Mouse (Mus musculus) myocyte (in vitro differentiated cells): ENCODE measurements at regions not wholly inside any gene's neighbourhood (a gene's known extent, or its start where the extent isn't known, plus 50 kb on each side); places are given as distances from the start of the nearest gene placed in this dataset.

Experiments
- H3K27me3 ChIP-seq: one replicate; pipeline ENCODE4 v1.6.1; 2011; ENCODE audit not compliant: control insufficient read depth, insufficient read depth, insufficient read length
- H3K36me3 ChIP-seq: one replicate; pipeline ENCODE4 v1.6.1; 2011; ENCODE audit not compliant: control insufficient read depth, insufficient read depth
- H3K4me2 ChIP-seq: one replicate; pipeline ENCODE4 v1.6.1; 2011; ENCODE audit warnings: low read depth, control low read depth
- H3K4me3 ChIP-seq: one replicate; pipeline ENCODE4 v1.5.1; 2011; ENCODE audit warnings: mild to moderate bottlenecking, control low read depth, moderate library complexity
- H3K79me2 ChIP-seq: one replicate; pipeline ENCODE4 v1.6.1; 2011; ENCODE audit not compliant: control insufficient read depth, insufficient read depth
- H3ac ChIP-seq: one replicate; pipeline ENCODE4 v1.6.1; 2011; ENCODE audit not compliant: control insufficient read depth, insufficient read length
- CEBPB ChIP-seq: IDR thresholded peaks from 2 replicates; pipeline ENCODE4 v1.6.1; 2011; ENCODE audit warnings: mild to moderate bottlenecking, moderate library complexity; ENCODE audit not compliant: poor library complexity, insufficient read depth, severe bottlenecking
- E2F4 ChIP-seq: IDR thresholded peaks from one replicate; pipeline ENCODE4 v1.6.1; 2011; ENCODE audit warnings: mild to moderate bottlenecking, control low read depth, moderate library complexity; ENCODE audit not compliant: insufficient read depth
- MAX ChIP-seq: IDR thresholded peaks from one replicate; pipeline ENCODE4 v1.6.1; 2011; ENCODE audit warnings: low read depth, mild to moderate bottlenecking, control low read depth
- MYOD1 ChIP-seq, 3 experiments: IDR thresholded peaks; one replicate each; pipeline ENCODE4 v1.6.1; 2011; ENCODE audit warnings: control low read depth in 2 of 3, low read depth in 2 of 3, mild to moderate bottlenecking in 2 of 3, moderate library complexity in 1 of 3; ENCODE audit not compliant: insufficient read length in 2 of 3, control insufficient read depth in 1 of 3
- MYOG ChIP-seq, 3 experiments: IDR thresholded peaks; one replicate each; pipeline ENCODE4 v1.6.1; 2011; ENCODE audit warnings: control low read depth in 2 of 3, low read depth in 2 of 3, mild to moderate bottlenecking in 2 of 3; ENCODE audit not compliant: insufficient read length in 2 of 3, control insufficient read depth in 1 of 3, insufficient read depth in 1 of 3
- POLR2A ChIP-seq: IDR thresholded peaks from one replicate; pipeline ENCODE4 v1.6.1; 2011; ENCODE audit warnings: low read depth, mild to moderate bottlenecking, control low read depth, moderate library complexity; ENCODE audit not compliant: insufficient read length
- POLR2AphosphoS2 ChIP-seq: IDR thresholded peaks from one replicate; pipeline ENCODE4 v1.6.1; 2011; ENCODE audit warnings: low read depth, control low read depth; ENCODE audit not compliant: insufficient read length
- REST ChIP-seq: IDR thresholded peaks from one replicate; pipeline ENCODE4 v1.6.1; 2011; ENCODE audit warnings: mild to moderate bottlenecking, control low read depth, moderate library complexity; ENCODE audit not compliant: insufficient read depth, insufficient read length
- SRF ChIP-seq: IDR thresholded peaks from one replicate; pipeline ENCODE4 v1.6.1; 2011; ENCODE audit warnings: low read depth; ENCODE audit not compliant: control insufficient read depth, insufficient read length
- TCF12 ChIP-seq: IDR thresholded peaks from one replicate; pipeline ENCODE4 v1.6.1; 2011; ENCODE audit warnings: mild to moderate bottlenecking, control low read depth; ENCODE audit not compliant: poor library complexity, insufficient read depth, severe bottlenecking
- TCF3 ChIP-seq: IDR thresholded peaks from one replicate; pipeline ENCODE4 v1.6.1; 2011; ENCODE audit warnings: low read depth, control low read depth; ENCODE audit not compliant: insufficient read length
- USF1 ChIP-seq: IDR thresholded peaks from one replicate; pipeline ENCODE4 v1.6.1; 2011; ENCODE audit warnings: low read depth, mild to moderate bottlenecking, control low read depth, moderate library complexity

DNA sequence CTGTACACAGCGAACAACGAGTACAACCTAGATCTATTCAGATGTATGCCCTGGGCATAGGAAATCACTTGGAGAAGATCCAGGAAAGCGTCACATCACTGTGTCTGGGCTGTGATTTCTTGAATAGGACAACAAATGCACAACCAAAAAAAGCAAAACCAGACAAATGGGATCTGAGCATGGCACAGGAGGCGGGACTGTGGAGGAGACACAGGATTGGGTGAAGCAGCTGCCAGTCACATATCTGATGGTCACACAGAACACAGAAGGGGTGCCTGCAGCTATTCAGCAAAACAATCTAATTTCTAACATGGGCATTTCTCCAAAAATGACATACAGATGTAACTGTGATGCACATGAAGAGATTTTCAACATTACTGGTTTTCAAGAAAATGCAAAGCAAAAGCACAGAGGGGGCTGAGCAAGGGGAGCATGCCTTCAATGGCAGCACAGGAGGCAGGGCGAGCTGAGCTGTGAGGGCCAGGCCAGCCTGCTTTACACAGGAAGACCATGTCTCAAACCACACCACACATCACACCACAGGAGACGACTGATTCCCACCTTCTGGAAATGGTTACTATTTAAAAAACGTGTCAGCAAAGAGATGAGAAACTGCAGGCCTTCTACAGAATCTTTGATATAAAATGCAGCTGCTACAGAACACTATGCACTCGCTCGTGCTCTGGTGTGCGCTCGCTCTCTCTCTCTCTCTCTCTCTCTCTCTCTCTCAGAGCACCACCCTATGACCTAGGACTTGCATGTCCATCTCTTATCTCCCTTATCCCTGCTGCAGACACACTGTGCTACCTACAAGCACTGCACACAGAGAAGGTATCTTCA is 175.2 kb upstream of the Klf14 start:
- Histone ChIP-seq H3ac (no peak overlapping the region), H3K36me3 (no peaks in the 10 kb centered on the region), H3K4me2 (no peak overlapping the region), H3K27me3 (no peaks in the 10 kb centered on the region), H3K4me3 (no peak overlapping the region), H3K79me2 (no peaks in the 10 kb centered on the region)
- TF ChIP-seq USF1 (no peak), TCF3 (no peak), MYOG (IDR thresholded peaks at IDR 0.05; ENCODE audit: control insufficient read depth in 1 of 3, insufficient read depth in 1 of 3, insufficient read length in 2 of 3, low read depth in 2 of 3) (no peak), POLR2A (no peak), E2F4 (no peak), CEBPB (no peak), MAX (no peak), POLR2AphosphoS2 (no peak), SRF (no peak), REST (no peak), MYOD1 (IDR thresholded peaks at IDR 0.05; ENCODE audit: control insufficient read depth in 1 of 3, insufficient read length in 2 of 3, low read depth in 2 of 3) (no peak), TCF12 (no peak)

DNA sequence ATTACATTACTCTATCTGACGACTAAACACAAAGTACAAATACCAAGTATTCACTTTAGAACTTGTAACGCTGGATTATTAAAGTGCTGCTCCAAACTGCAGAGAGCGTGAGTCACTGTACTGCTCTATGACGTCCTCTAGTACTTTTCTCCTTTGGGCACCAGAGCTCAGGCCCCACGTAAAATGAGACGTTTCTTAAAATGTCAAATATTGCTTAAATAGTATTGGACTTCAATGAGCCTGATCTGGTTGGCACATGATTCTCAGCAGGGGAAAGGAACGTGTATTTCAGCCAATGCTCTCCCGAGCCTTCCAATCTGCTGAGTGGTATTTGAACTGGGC is 175.8 kb upstream of the Klf14 start:
- Histone ChIP-seq H3ac (no peak overlapping the region), H3K27me3 (no peaks in the 10 kb centered on the region), H3K4me3 (no peak overlapping the region), H3K79me2 (no peaks in the 10 kb centered on the region), H3K36me3 (no peaks in the 10 kb centered on the region), H3K4me2 (no peak overlapping the region)
- TF ChIP-seq TCF3 = no peak
- no peak for TF ChIP-seq MYOD1 (IDR thresholded peaks at IDR 0.05; ENCODE audit: control insufficient read depth in 1 of 3, insufficient read length in 2 of 3, low read depth in 2 of 3)
- no peak for TF ChIP-seq TCF12
- TF ChIP-seq POLR2A = no peak
- TF ChIP-seq CEBPB = no peak
- no peak for TF ChIP-seq MAX
- TF ChIP-seq POLR2AphosphoS2 = no peak
- no peak for TF ChIP-seq MYOG (IDR thresholded peaks at IDR 0.05; ENCODE audit: control insufficient read depth in 1 of 3, insufficient read depth in 1 of 3, insufficient read length in 2 of 3, low read depth in 2 of 3)
- TF ChIP-seq USF1 = no peak
- TF ChIP-seq E2F4 = no peak
- TF ChIP-seq REST = no peak
- no peak for TF ChIP-seq SRF

DNA sequence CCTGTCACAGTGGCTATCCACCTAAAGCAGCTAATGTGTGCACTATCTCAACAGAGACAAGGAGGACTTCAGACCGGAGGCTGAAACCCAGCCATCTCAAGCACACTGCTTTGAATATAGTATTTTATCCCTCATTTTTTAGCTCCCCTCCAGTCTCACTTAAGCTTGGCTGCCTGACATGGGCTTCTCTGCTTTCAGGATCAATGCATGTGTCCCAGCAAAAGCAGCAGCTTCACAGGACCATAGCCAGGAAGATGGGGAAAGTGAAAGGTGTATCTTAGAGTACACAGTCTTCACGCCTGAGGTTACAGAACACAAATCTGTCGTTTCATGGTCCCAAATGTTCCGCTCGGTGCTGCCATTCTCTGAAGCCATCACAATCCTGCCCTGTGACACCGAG is 176.7 kb upstream of the Klf14 start:
- no peaks in the 10 kb centered on the region for H3K36me3 ChIP-seq
- no peak for TF ChIP-seq MYOD1 (IDR thresholded peaks at IDR 0.05; ENCODE audit: control insufficient read depth in 1 of 3, insufficient read length in 2 of 3, low read depth in 2 of 3)
- no peak for TF ChIP-seq POLR2AphosphoS2
- no peak for TF ChIP-seq E2F4
- TF ChIP-seq USF1 = no peak
- TF ChIP-seq SRF = no peak
- TF ChIP-seq MAX = no peak
- TF ChIP-seq TCF12 = no peak
- no peak for TF ChIP-seq POLR2A
- TF ChIP-seq REST = no peak
- TF ChIP-seq MYOG (IDR thresholded peaks at IDR 0.05; ENCODE audit: control insufficient read depth in 1 of 3, insufficient read depth in 1 of 3, insufficient read length in 2 of 3, low read depth in 2 of 3) = no peak
- no peak for TF ChIP-seq CEBPB
- no peak for TF ChIP-seq TCF3

DNA sequence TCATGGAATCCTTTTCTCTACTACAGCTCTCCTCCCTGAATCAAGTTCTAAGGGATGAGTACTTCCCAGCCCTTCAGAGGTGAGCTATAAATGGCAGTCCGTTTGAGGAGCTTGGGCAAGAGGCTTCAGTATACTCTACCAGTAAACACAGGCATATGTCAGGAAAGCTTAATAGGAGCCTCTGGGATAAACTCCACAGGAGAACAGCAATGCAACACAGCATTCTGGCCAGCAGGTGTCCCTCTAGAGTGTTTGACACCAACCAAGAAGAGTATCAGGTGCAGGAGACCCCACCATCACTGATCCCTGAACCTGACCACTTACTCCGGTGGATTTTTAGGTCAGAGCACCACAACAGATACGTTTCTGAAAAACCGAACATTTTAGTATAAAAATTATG is 178.0 kb upstream of the Klf14 start:
- no peaks in the 10 kb centered on the region for H3K79me2 ChIP-seq
- no peak overlapping the region for H3ac ChIP-seq
- H3K27me3 ChIP-seq = no peaks in the 10 kb centered on the region
- no peak overlapping the region for H3K4me2 ChIP-seq
- no peak for TF ChIP-seq TCF12
- no peak for TF ChIP-seq E2F4
- no peak for TF ChIP-seq REST
- no peak for TF ChIP-seq POLR2A
- no peak for TF ChIP-seq TCF3
- TF ChIP-seq CEBPB = no peak
- no peak for TF ChIP-seq USF1
- no peak for TF ChIP-seq MAX
- TF ChIP-seq MYOG (IDR thresholded peaks at IDR 0.05; ENCODE audit: control insufficient read depth in 1 of 3, insufficient read depth in 1 of 3, insufficient read length in 2 of 3, low read depth in 2 of 3) = no peak
- no peaks in the 10 kb centered on the region for H3K36me3 ChIP-seq
- H3K4me3 ChIP-seq = no peak overlapping the region

More for the DNA sequence above, 176.7 kb upstream of the Klf14 start:
- Histone ChIP-seq H3ac (no peak overlapping the region), H3K27me3 (no peaks in the 10 kb centered on the region), H3K79me2 (no peaks in the 10 kb centered on the region), H3K4me2 (no peak overlapping the region), H3K4me3 (no peak overlapping the region)
